Mouse (Mus musculus) thymus, adult 2 months (tissue): ENCODE measurements around the gene Fxyd6. TPM values are rescaled to one million over a fixed set of nuclear protein-coding genes. Genes with fewer than 3 reads are reported as not detected.

Source experiments
- DNase-seq: peaks from one replicate; pipeline ENCODE4 v3.0.0; 2021
- H3K27ac ChIP-seq: fragments of 200-500 bp; 2 replicates; pipeline ENCODE4 v1.5.1; 2012; ENCODE audit warnings: low read length, control low read depth; ENCODE audit not compliant: control insufficient read depth, insufficient read depth
- H3K27me3 ChIP-seq: fragments of 200-500 bp; 2 replicates; pipeline ENCODE4 v1.6.1; 2012; ENCODE audit warnings: mild to moderate bottlenecking, low read length, moderate library complexity, mixed read lengths; ENCODE audit not compliant: control insufficient read depth, insufficient read depth
- H3K36me3 ChIP-seq: fragments of 200-500 bp; 2 replicates; pipeline ENCODE4 v1.6.1; 2012; ENCODE audit warnings: mild to moderate bottlenecking, low read length, moderate library complexity; ENCODE audit not compliant: control insufficient read depth, insufficient read depth
- H3K4me1 ChIP-seq: fragments of 200-500 bp; replicated peaks from 2 replicates; pipeline ENCODE4 v1.6.1; 2012; ENCODE audit warnings: low read length; ENCODE audit not compliant: control insufficient read depth, insufficient read depth
- H3K4me3 ChIP-seq: fragments of 200-500 bp; 2 replicates; pipeline ENCODE4 v1.5.1; 2012; ENCODE audit warnings: mild to moderate bottlenecking, low read length, control low read depth, moderate library complexity; ENCODE audit not compliant: control insufficient read depth, insufficient read depth
- CTCF ChIP-seq: fragments of 200-500 bp; IDR thresholded peaks from 2 replicates; pipeline ENCODE4 v1.5.1; 2012; ENCODE audit warnings: mild to moderate bottlenecking, control low read depth, low read length, moderate library complexity, borderline replicate concordance; ENCODE audit not compliant: control insufficient read depth, poor library complexity, insufficient read depth; ENCODE audit errors: extremely low read depth
- POLR2A ChIP-seq: fragments of 200-500 bp; IDR thresholded peaks from 2 replicates; pipeline ENCODE4 v1.6.1; 2012; ENCODE audit warnings: mild to moderate bottlenecking, low read length, control low read depth, moderate library complexity; ENCODE audit not compliant: control insufficient read depth, poor library complexity, insufficient read depth; ENCODE audit errors: extremely low read depth
- WGBS: fragments of 180-500 bp; shearing (Covaris S2); methylation state at CpG from one replicate; pipeline ENCODE4 v1.1.7; 2018; 5-methylcytosine and 5-hydroxymethylcytosine counted together
- polyA plus RNA-seq: library from polyadenylated mRNA; depleted of rRNA; stranded (reverse); fragments of >200 nt; gene quantifications from 2 replicates; pipeline ENCODE4 v1.2.3, GENCODE M21; 2012

Gene Fxyd6
- polyA plus RNA-seq, 1 experiment = 8.9 TPM

GRCm38 (mm10) chr9:45407706-45408675 lies 38.0 kb downstream of the Fxyd6 start:
- WGBS = 49% methylated on average over 33 of the region's 33 CpGs
- no peak overlapping the region for H3K27ac ChIP-seq
- DNase-seq = peak; percentile 64
- H3K4me3 ChIP-seq = peak overlapping the region; percentile 35
- peaks cover 4% of the 10 kb centered on the region; the same call in 1 of the 2 replicates for H3K4me1 ChIP-seq
- no peaks in the 10 kb centered on the region for H3K27me3 ChIP-seq
- TF ChIP-seq POLR2A (no peak), CTCF (peak; percentile 96)
- H3K36me3 ChIP-seq = no peaks in the 10 kb centered on the region

- WGBS = 76% methylated on average over 5 of the region's 5 CpGs
These were observed 40.2 kb downstream of the Fxyd6 start for GRCm38 (mm10) chr9:45410193-45410592.

GRCm38 (mm10) chr9:45410614-45411013 lies 40.6 kb downstream of the Fxyd6 start:
- 96% methylated on average over 2 of the region's 2 CpGs for WGBS
- DNase-seq = no peak

More at GRCm38 (mm10) chr9:45410193-45410592, 40.2 kb downstream of the Fxyd6 start:
- TF ChIP-seq POLR2A (no peak), CTCF (no peak)
- no peak overlapping the region for H3K4me3 ChIP-seq
- DNase-seq = no peak
- peaks cover 4% of the 10 kb centered on the region; the same call in 1 of the 2 replicates for H3K4me1 ChIP-seq
- H3K36me3 ChIP-seq = no peaks in the 10 kb centered on the region
- H3K27me3 ChIP-seq = no peaks in the 10 kb centered on the region
- no peak overlapping the region for H3K27ac ChIP-seq

GRCm38 (mm10) chr9:45411111-45411510 lies 41.1 kb downstream of the Fxyd6 start:
- Histone ChIP-seq H3K27ac (no peak overlapping the region), H3K36me3 (no peaks in the 10 kb centered on the region), H3K27me3 (no peaks in the 10 kb centered on the region), H3K4me1 (peaks cover 4% of the 10 kb centered on the region; the same call in 1 of the 2 replicates), H3K4me3 (no peak overlapping the region)
- no peak for DNase-seq
- TF ChIP-seq POLR2A (no peak), CTCF (no peak)
- 90% methylated on average over 3 of the region's 3 CpGs for WGBS

More at GRCm38 (mm10) chr9:45410614-45411013, 40.6 kb downstream of the Fxyd6 start:
- Histone ChIP-seq H3K4me3 (no peak overlapping the region), H3K36me3 (no peaks in the 10 kb centered on the region), H3K4me1 (peaks cover 4% of the 10 kb centered on the region; the same call in 1 of the 2 replicates), H3K27ac (no peak overlapping the region), H3K27me3 (no peaks in the 10 kb centered on the region)
- TF ChIP-seq CTCF (no peak), POLR2A (no peak)

GRCm38 (mm10) chr9:45411803-45412202 lies 41.8 kb downstream of the Fxyd6 start:
- TF ChIP-seq POLR2A = no peak
- Histone ChIP-seq H3K27ac (no peak overlapping the region), H3K4me3 (no peak overlapping the region), H3K36me3 (no peaks in the 10 kb centered on the region), H3K27me3 (no peaks in the 10 kb centered on the region), H3K4me1 (peaks cover 6% of the 10 kb centered on the region)
- peak; percentile 32 for DNase-seq
- WGBS = 10% methylated on average over 7 of the region's 7 CpGs

- H3K36me3 ChIP-seq = no peaks in the 10 kb centered on the region
- H3K4me1 ChIP-seq = peaks cover 9% of the 10 kb centered on the region
- no peak overlapping the region for H3K27ac ChIP-seq
- peak; percentile 92 for DNase-seq
- H3K27me3 ChIP-seq = no peaks in the 10 kb centered on the region
- WGBS = 8% methylated on average over 10 of the region's 10 CpGs
- H3K4me3 ChIP-seq = no peak overlapping the region
- TF ChIP-seq CTCF = peak; percentile 84; the same call in 1 of the 2 replicates
- no peak for TF ChIP-seq POLR2A
These were observed 42.3 kb downstream of the Fxyd6 start for GRCm38 (mm10) chr9:45412287-45412686.

- WGBS = 87% methylated on average over 4 of the region's 4 CpGs
These were observed 42.9 kb downstream of the Fxyd6 start for GRCm38 (mm10) chr9:45412700-45413477.

More at GRCm38 (mm10) chr9:45412700-45413477, 42.9 kb downstream of the Fxyd6 start:
- no peaks in the 10 kb centered on the region for H3K27me3 ChIP-seq
- H3K36me3 ChIP-seq = no peaks in the 10 kb centered on the region
- peaks cover 9% of the 10 kb centered on the region for H3K4me1 ChIP-seq
- TF ChIP-seq CTCF (no peak), POLR2A (no peak)
- no peak overlapping the region for H3K27ac ChIP-seq
- no peak overlapping the region for H3K4me3 ChIP-seq
- no peak for DNase-seq
